Mouse (Mus musculus): ENCODE measurements around the gene Pkp4.

The Pkp4 gene

DNA sequence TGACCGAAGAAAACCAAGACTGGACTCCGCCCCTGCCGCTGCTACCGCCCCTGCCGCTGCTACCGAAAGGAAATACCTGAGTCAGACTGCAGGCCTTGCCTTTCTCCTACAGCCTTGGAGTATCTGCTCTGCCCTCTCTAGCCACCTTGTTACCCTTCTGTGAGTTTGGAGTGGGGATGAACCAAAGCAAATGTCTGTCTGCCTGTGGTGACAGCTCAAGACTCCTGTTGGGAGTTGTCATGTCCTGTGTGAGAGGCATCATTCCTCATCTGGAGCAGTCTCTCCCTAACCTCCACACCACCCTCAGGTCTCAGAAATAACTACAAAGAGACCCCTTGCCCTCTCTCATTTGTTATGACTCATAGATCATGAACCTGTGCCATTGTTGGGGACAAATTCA lies 122.3 kb downstream of the Pkp4 start:
- DNase-seq = peak; percentile 81

DNA sequence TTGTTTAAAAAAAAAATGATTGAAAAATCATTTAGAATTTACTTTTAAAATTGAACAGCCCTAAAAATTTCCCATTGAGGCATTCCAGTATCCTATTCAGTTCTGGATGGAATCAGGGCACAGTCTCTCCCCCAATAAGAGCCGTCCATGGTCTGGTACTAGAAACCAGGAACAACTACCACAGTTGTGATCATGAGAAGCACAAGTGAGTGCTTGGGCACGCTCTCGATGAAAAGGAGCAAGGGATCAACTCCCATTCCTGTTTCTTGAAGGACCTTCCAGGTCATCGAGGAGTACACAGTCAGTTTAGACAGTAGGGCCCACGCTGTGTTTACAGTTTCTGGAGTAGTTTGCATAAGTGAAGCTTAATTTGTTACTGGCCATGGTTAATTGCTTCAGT lies 123.6 kb downstream of the Pkp4 start:
- peak; percentile 51 for DNase-seq

GRCm38 (mm10) chr2:59284734-59285490 lies 124.3 kb downstream of the Pkp4 start:
- DNase-seq = peak; percentile 66

DNA sequence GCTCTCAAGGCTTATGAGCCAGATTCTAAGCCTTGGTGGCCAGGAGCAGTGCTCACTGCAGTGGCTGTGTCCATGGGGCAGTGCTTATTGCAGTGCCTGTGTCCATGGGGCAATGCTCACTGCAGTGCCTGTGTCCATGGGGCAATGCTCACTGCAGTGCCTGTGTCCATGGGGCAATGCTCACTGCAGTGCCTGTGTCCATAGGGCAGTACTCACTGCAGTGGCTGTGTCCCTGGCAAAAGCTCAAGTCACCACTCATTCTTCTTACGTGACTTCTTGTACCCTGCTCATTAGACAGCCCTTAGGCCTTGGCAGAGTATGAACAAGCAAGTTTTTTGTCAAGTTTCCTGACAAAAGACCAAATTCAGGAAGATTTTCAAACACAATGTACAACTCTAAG lies 124.9 kb downstream of the Pkp4 start:
- peak; percentile 84 for DNase-seq

DNA sequence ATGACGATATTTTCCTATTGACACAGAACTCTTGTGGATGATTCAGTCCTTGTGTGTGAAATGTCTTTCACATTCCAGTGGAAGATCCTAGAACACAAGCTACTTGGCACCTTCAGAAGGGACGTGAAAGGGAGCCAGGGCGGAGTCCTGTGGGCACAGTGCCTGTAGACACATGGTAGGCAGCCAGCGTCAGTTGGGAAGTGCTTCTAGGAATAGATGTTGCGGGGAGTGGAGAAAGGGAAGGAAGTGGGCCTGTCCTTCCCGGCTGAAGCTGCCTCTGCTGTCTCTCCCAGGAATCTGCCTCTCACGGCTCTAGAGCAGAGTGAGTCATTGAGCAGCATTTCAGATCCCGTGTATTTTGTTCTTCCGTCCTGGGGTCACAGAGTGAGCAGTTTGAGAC lies 125.6 kb downstream of the Pkp4 start:
- peak; percentile 98 for DNase-seq

DNA sequence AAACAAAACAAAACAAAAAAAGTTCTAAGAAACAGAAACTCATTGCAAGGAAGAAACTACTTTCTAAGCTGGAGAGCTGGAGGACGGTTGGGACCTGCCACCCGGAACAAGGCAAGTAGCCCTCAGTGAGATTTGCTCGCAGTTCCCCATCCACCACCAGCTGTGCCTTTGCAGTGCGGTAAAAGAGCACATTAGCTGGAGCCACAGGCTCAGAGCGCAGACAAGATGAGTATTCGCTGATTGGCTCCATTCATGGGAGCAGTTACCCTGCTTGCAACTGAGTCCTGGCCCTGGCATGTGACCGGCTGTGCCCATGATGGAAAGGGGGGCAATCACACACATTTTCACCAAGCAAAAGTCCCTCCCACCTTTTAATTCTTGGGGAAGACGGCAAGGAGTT lies 127.0 kb downstream of the Pkp4 start:
- DNase-seq = no peak

DNA sequence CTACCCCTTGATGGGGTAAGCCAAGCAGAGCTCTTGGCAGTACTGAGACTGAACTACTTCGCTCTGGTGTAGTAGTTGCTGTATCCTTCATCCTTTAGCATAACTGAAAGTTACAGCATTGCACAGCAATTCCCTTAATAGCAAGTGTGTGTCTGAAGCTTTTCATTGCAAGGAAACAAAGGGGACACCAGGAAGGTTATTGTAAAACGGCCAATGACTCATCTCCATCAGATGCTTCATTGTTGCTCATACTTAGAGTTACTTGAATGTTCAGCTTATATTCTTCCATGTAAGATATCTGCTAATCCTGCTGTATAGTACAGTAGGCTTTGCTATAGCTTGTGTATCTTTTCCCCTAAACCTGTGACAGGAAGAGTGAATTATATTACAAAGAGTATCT lies 128.8 kb downstream of the Pkp4 start:
- DNase-seq = no peak

DNA sequence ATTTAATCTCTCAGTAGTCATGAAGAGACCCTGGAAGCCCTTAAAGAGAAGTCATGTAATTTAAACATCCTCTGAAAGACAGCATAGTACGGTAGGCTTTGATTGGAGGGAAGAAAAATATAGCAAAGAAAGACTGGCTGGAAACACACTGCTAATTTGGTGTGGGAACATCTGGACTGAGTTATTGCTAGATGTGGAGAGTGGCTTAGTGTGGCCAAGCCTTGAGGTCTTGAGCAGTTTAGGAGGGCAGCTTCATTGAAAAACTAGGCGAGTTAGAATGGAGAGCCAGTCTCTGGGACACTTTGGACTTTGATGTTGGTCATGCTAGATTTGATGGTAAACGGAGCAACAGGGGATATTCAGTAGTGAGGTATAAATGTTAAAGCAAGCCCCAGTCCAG lies 129.7 kb downstream of the Pkp4 start:
- DNase-seq = no peak

DNA sequence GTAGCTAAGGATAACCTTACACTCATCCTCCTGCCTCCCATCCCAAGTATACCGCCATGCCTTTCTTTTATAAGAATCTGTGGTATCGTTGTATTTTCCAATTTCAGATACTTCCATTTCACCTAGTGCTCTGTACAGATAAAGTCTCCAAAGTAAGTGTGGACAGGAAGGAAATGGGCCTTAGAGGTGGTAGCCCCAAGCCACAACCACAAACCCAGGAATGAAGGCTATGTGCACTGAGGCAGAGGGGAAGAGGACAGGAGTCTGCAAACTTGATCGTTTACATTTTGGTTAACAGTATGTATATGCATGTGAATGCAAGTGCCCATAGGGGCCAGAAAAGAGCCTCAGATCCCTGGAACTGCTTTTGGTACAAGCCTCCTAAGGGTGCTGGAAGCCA lies 139.2 kb downstream of the Pkp4 start:
- no peak for DNase-seq

- no peak for DNase-seq
These were observed 141.0 kb downstream of the Pkp4 start for GRCm38 (mm10) chr2:59301671-59302070.

GRCm38 (mm10) chr2:59302430-59302829 lies 141.8 kb downstream of the Pkp4 start:
- no peak for DNase-seq

GRCm38 (mm10) chr2:59303530-59304063 lies 142.9 kb downstream of the Pkp4 start:
- DNase-seq = no peak

DNA sequence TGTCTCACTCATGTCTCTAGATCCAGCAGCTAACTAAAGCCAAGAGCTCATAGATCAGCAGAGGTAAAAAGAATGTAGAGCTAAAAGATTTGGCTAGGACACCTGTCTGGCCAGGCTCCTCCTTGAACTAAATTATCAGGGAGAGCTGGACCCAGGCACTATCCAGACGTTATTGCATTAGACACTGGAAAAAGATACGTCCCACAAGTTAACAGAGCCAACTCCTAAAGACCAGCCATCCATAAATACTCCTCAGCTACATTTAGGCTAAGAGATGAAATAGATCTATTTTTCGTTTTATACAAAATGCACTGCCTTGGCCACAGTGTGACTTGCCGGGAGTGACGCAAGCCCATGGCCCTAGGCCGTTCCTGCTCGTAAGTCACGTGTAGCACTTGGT lies 146.7 kb downstream of the Pkp4 start:
- DNase-seq = peak; percentile 39

DNA sequence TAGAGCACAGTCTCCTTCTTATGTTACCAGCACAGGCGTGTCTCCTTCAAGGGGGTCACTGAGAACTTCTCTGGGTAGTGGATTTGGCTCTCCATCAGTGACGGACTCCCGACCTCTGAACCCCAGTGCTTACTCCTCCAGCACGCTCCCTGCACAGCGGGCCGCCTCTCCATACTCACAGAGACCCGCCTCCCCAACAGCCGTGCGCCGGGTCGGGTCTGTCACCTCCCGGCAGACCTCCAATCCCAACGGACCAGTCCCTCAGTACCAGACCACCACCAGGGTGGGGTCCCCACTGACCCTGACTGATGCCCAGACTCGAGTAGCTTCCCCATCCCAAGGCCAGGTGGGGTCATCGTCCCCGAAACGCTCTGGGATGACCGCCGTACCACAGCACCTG lies 147.4 kb downstream of the Pkp4 start:
- peak; percentile 88 for DNase-seq

DNA sequence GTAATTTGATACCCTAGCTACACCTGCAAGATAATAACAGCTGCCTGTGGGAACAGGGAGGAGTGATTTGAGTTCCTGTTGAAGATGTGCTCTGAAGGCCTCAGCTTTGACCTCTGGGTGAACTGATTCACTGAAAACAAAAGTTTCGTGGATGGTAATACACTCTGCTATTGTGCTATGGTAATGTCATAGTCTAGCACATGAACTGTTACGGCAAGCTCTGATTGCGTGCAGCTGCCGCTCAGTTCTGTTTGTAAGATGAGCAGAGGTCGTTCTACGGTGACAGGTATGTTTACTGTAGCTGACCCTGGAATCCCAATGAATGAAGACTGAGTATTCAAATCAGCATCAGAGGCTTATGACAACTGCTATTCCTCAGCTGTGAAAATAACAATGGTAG lies 152.6 kb downstream of the Pkp4 start:
- DNase-seq = peak; percentile 70

- DNase-seq = peak; percentile 79
These were observed 158.0 kb downstream of the Pkp4 start for GRCm38 (mm10) chr2:59318631-59319030.

DNA sequence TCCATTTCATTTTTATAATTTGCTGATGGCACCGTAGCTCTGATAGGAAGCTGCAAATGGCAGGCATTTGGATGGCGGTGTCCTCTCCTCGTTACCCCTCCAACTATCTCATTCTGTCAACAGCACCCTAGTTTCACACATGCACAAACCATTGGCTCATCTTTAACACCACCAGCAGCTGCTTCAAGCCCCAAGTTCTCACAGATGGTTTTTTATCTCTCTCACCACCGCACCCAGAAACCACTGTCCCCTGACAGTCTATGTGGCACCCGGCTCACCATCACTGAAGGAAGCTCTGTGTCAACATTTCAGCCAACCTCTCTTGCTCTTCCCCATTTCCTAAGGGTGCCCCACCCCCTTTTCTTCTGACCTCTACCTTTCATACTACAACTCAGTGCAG lies 167.3 kb downstream of the Pkp4 start:
- peak; percentile 76 for DNase-seq

GRCm38 (mm10) chr2:59331093-59331492 lies 170.4 kb downstream of the Pkp4 start:
- DNase-seq = peak; percentile 83

- DNase-seq = peak; percentile 88
These were observed 171.9 kb downstream of the Pkp4 start for GRCm38 (mm10) chr2:59332523-59332922.

- DNase-seq = peak; percentile 92
These were observed 177.9 kb downstream of the Pkp4 start for GRCm38 (mm10) chr2:59338501-59338900.

GRCm38 (mm10) chr2:59338926-59339325 lies 178.3 kb downstream of the Pkp4 start:
- peak; percentile 88 for DNase-seq

- DNase-seq = peak; percentile 64
These were observed 179.3 kb downstream of the Pkp4 start for GRCm38 (mm10) chr2:59339776-59340539.

DNA sequence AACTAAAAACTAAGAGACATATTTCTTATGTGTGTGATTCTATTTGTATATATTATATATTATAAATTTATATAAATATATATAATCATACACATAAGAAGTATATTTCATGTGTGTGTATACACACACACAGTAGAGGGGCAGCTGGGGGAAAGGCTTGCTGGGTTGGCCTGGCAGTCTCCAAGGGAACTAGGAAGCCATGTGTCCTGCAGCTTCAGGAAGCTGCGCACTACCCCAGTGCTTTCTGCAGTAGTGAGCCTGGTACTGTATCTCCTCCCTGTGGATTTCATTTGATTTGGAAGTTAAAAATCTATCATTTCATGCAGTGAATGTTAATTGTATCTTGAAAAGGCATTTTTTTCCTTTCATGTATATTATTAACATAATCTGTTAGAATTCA lies 180.2 kb downstream of the Pkp4 start:
- peak; percentile 52 for DNase-seq

- DNase-seq = peak; percentile 91
These were observed 182.1 kb downstream of the Pkp4 start for GRCm38 (mm10) chr2:59342591-59343210.
